Mouse (Mus musculus): ENCODE results near the gene Cpsf3. TPM values are rescaled to one million over a fixed set of nuclear protein-coding genes. Genes with fewer than 3 reads are reported as not detected.

Cpsf3 gene
- total RNA-seq (2014; fragmentation: Nextera tagmentation) (126 and 154 TPM in 2 replicates), total RNA-seq (2017) (105 and 107 TPM in 2 replicates)

- no peak for ATAC-seq (replicated peaks; ENCODE audit: low FRiP score, low TSS enrichment, poor library complexity, severe bottlenecking)
These were observed at the start of gene Cpsf3 for GRCm38 (mm10) chr12:21284761-21285441. Gene Cpsf3, plus strand, starts transcription at chr12:21285391.

- ATAC-seq (replicated peaks; ENCODE audit: low FRiP score, low TSS enrichment, poor library complexity, severe bottlenecking), result no peak
These were observed 43.2 kb upstream of the Cpsf3 start for GRCm38 (mm10) chr12:21241965-21242364.

- ATAC-seq (replicated peaks; ENCODE audit: low FRiP score, low TSS enrichment, poor library complexity, severe bottlenecking), result no peak
These were observed 40.7 kb upstream of the Cpsf3 start for GRCm38 (mm10) chr12:21244375-21244960.

GRCm38 (mm10) chr12:21247711-21248392, 37.3 kb upstream of the Cpsf3 start:
- no peak for ATAC-seq (replicated peaks; ENCODE audit: low FRiP score, low TSS enrichment, poor library complexity, severe bottlenecking)

- ATAC-seq (replicated peaks; ENCODE audit: low FRiP score, low TSS enrichment, poor library complexity, severe bottlenecking), result peak; percentile 88
These were observed 24.5 kb upstream of the Cpsf3 start for GRCm38 (mm10) chr12:21260494-21261256.

GRCm38 (mm10) chr12:21261521-21261920, 23.7 kb upstream of the Cpsf3 start:
- ATAC-seq (replicated peaks; ENCODE audit: low FRiP score, low TSS enrichment, poor library complexity, severe bottlenecking), result no peak

GRCm38 (mm10) chr12:21263256-21263655, 21.9 kb upstream of the Cpsf3 start:
- ATAC-seq (replicated peaks; ENCODE audit: low FRiP score, low TSS enrichment, poor library complexity, severe bottlenecking), result no peak

- ATAC-seq (replicated peaks; ENCODE audit: low FRiP score, low TSS enrichment, poor library complexity, severe bottlenecking), result no peak
These were observed 20.9 kb upstream of the Cpsf3 start for GRCm38 (mm10) chr12:21264241-21264640.

GRCm38 (mm10) chr12:21264970-21265369, 20.2 kb upstream of the Cpsf3 start:
- no peak for ATAC-seq (replicated peaks; ENCODE audit: low FRiP score, low TSS enrichment, poor library complexity, severe bottlenecking)

- ATAC-seq (replicated peaks; ENCODE audit: low FRiP score, low TSS enrichment, poor library complexity, severe bottlenecking), result no peak
These were observed 19.7 kb upstream of the Cpsf3 start for GRCm38 (mm10) chr12:21265501-21265900.

GRCm38 (mm10) chr12:21265946-21266783, 19.0 kb upstream of the Cpsf3 start:
- peak; percentile 83 for ATAC-seq (replicated peaks; ENCODE audit: low FRiP score, low TSS enrichment, poor library complexity, severe bottlenecking)

GRCm38 (mm10) chr12:21266784-21267098, 18.4 kb upstream of the Cpsf3 start:
- no peak for ATAC-seq (replicated peaks; ENCODE audit: low FRiP score, low TSS enrichment, poor library complexity, severe bottlenecking)

GRCm38 (mm10) chr12:21268083-21268616, 17.0 kb upstream of the Cpsf3 start:
- ATAC-seq (replicated peaks; ENCODE audit: low FRiP score, low TSS enrichment, poor library complexity, severe bottlenecking), result no peak

GRCm38 (mm10) chr12:21274446-21274845, 10.7 kb upstream of the Cpsf3 start:
- ATAC-seq (replicated peaks; ENCODE audit: low FRiP score, low TSS enrichment, poor library complexity, severe bottlenecking), result no peak

GRCm38 (mm10) chr12:21277352-21277864, 7.8 kb upstream of the Cpsf3 start:
- no peak for ATAC-seq (replicated peaks; ENCODE audit: low FRiP score, low TSS enrichment, poor library complexity, severe bottlenecking)

- ATAC-seq (replicated peaks; ENCODE audit: low FRiP score, low TSS enrichment, poor library complexity, severe bottlenecking), result peak; percentile 72
These were observed 484 bp downstream of the Cpsf3 start for GRCm38 (mm10) chr12:21285508-21286242.

- peak; percentile 93 for ATAC-seq (replicated peaks; ENCODE audit: low FRiP score, low TSS enrichment, poor library complexity, severe bottlenecking)
These were observed 1.0 kb downstream of the Cpsf3 start, which contains the start of gene Itgb1bp1 for GRCm38 (mm10) chr12:21286243-21286622. Gene Itgb1bp1, minus strand, starts transcription at chr12:21286284.

All from megakaryocyte-erythroid progenitor cell, adult 5-6 weeks (primary cell).